Mouse (Mus musculus): ENCODE measurements around the gene Vwa5b1. TPM values are rescaled to one million over a fixed set of nuclear protein-coding genes. Genes with fewer than 3 reads are reported as not detected.
A peak's percentile ranks its signal among the peaks of the same experiment; 100 is the strongest.

Gene Vwa5b1
- polyA plus RNA-seq, 1 experiment from 2014 or later, result 0.11 TPM

DNA sequence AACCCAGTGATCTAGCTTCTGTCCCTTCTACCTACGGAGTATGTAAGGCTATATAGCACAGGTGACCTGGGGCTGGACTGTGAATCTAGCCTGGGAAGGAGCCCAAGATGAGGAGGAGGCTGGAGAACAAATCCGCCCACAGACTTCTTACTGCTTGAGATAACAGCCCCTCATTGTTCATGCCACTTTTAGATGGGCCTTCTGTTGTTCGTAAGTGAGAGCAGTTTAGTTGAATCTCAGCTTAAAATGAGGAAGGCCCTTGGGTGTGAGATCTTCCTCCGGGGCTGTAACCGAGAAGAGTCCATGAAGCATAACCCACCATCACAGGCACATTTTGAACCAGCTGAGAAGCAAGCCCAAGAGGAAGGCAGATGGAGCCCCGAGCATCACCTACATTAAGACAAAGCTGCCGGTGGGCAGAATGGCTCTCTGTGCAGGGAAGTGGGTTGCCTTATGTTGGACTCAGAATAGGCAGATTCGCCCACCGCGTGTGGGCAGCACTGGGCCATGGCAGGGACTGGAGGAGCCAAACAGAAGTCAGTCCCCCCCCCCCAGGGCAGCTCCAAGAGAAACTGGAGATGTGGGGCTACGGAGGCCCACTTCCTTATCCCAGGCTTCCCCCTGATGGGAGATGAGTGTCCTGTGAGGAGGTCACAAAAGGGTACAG, 24.4 kb upstream of the Vwa5b1 start:
- Histone ChIP-seq H3K4me1 (ENCODE audit: control insufficient read depth, insufficient read depth, low read length) (no peaks in the 10 kb centered on the region), H3K4me2 (replicated peaks; ENCODE audit: low read depth, low read length) (no peak overlapping the region), H3K4me3 (ENCODE audit: low read length) (no peak overlapping the region), H3K27me3 (ENCODE audit: control insufficient read depth, insufficient read depth, low read length) (no peaks in the 10 kb centered on the region), H3K9me3 (ENCODE audit: control insufficient read depth, low read length) (no peaks in the 10 kb centered on the region), H3K9ac (ENCODE audit: low read depth, low read length) (no peak overlapping the region), H3K27ac (ENCODE audit: low read depth, low read length) (no peak overlapping the region), H3K36me3 (ENCODE audit: control insufficient read depth, insufficient read depth, low read length) (no peaks in the 10 kb centered on the region)
- WGBS, result 74% methylated on average over 11 of the region's 11 CpGs
- no peak for ATAC-seq (ENCODE audit: low FRiP score, low TSS enrichment)

GRCm38 (mm10) chr4:138653056-138653455, 17.4 kb upstream of the Vwa5b1 start:
- no peaks in the 10 kb centered on the region for H3K4me1 ChIP-seq (ENCODE audit: control insufficient read depth, insufficient read depth, low read length)
- WGBS, result 48% methylated on average over 6 of the region's 6 CpGs
- H3K4me3 ChIP-seq (ENCODE audit: low read length), result no peak overlapping the region
- no peak overlapping the region for H3K27ac ChIP-seq (ENCODE audit: low read depth, low read length)
- no peak for ATAC-seq (ENCODE audit: low FRiP score, low TSS enrichment)
- H3K36me3 ChIP-seq (ENCODE audit: control insufficient read depth, insufficient read depth, low read length), result no peaks in the 10 kb centered on the region
- no peak overlapping the region for H3K9ac ChIP-seq (ENCODE audit: low read depth, low read length)
- H3K9me3 ChIP-seq (ENCODE audit: control insufficient read depth, low read length), result no peaks in the 10 kb centered on the region
- H3K27me3 ChIP-seq (ENCODE audit: control insufficient read depth, insufficient read depth, low read length), result no peaks in the 10 kb centered on the region
- H3K4me2 ChIP-seq (replicated peaks; ENCODE audit: low read depth, low read length), result no peak overlapping the region

DNA sequence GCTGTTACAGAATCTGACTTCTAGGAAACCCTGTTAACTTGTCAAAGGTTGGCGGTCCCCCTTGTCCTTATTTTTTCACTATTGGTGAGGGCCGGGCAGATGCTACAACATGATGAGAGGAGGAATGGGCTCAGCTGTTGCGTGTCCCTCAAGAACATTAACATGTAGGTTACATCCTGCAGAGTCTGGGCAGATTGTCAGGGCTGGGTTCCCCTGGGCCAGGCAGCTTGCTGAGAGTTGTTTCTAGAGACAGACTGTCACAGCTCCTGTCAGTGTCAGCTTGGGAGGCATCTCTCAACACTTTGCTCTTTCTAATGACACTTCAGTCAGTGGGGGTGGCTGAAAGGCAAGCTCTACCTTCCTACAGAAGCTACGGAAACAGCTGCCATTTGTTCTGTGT, 16.2 kb upstream of the Vwa5b1 start:
- no peaks in the 10 kb centered on the region for H3K27me3 ChIP-seq (ENCODE audit: control insufficient read depth, insufficient read depth, low read length)
- no peak overlapping the region for H3K4me3 ChIP-seq (ENCODE audit: low read length)
- WGBS, result 85% methylated on average over 4 of the region's 4 CpGs
- H3K27ac ChIP-seq (ENCODE audit: low read depth, low read length), result no peak overlapping the region
- no peak for ATAC-seq (ENCODE audit: low FRiP score, low TSS enrichment)
- no peak overlapping the region for H3K9ac ChIP-seq (ENCODE audit: low read depth, low read length)
- H3K36me3 ChIP-seq (ENCODE audit: control insufficient read depth, insufficient read depth, low read length), result no peaks in the 10 kb centered on the region
- H3K9me3 ChIP-seq (ENCODE audit: control insufficient read depth, low read length), result no peaks in the 10 kb centered on the region
- H3K4me2 ChIP-seq (replicated peaks; ENCODE audit: low read depth, low read length), result no peak overlapping the region
- no peaks in the 10 kb centered on the region for H3K4me1 ChIP-seq (ENCODE audit: control insufficient read depth, insufficient read depth, low read length)

DNA sequence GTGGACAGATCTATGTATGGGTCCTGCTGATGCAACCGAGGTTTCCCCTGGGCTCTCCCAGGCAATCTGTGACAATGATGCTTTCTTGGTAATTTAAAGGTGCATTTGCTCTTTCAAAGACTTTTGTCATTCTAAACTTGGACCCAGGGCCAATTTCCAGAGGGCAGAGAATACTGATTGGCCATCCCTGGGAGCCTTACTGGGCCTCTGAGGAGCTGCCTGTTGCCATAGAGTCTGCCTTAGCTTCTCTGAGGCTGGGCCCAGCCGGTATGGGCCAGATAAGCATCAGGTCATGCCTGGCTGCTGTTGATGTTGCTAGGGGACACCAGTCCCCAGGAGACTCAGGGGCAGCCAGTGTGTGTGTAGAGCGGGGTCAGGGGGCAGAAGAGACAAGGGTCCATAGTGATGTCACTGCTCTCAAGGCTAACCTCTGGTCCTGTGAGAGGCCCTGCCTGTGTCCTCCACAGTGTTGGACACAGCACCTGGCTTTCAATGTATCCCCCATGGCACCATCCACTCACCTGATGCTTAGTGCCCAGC, 12.5 kb upstream of the Vwa5b1 start:
- WGBS, result 35% methylated on average over 3 of the region's 3 CpGs

GRCm38 (mm10) chr4:138642272-138642671, 6.6 kb upstream of the Vwa5b1 start:
- no peak overlapping the region for H3K9ac ChIP-seq (ENCODE audit: low read depth, low read length)
- H3K27me3 ChIP-seq (ENCODE audit: control insufficient read depth, insufficient read depth, low read length), result no peaks in the 10 kb centered on the region
- no peak for ATAC-seq (ENCODE audit: low FRiP score, low TSS enrichment)
- WGBS, result 34% methylated on average over 4 of the region's 4 CpGs
- H3K9me3 ChIP-seq (ENCODE audit: control insufficient read depth, low read length), result no peaks in the 10 kb centered on the region
- H3K36me3 ChIP-seq (ENCODE audit: control insufficient read depth, insufficient read depth, low read length), result no peaks in the 10 kb centered on the region
- no peak overlapping the region for H3K27ac ChIP-seq (ENCODE audit: low read depth, low read length)
- H3K4me2 ChIP-seq (replicated peaks; ENCODE audit: low read depth, low read length), result no peak overlapping the region
- H3K4me1 ChIP-seq (ENCODE audit: control insufficient read depth, insufficient read depth, low read length), result no peaks in the 10 kb centered on the region
- H3K4me3 ChIP-seq (ENCODE audit: low read length), result no peak overlapping the region

More for the DNA sequence above, 12.5 kb upstream of the Vwa5b1 start:
- H3K27ac ChIP-seq (ENCODE audit: low read depth, low read length), result no peak overlapping the region
- H3K4me3 ChIP-seq (ENCODE audit: low read length), result no peak overlapping the region
- no peaks in the 10 kb centered on the region for H3K4me1 ChIP-seq (ENCODE audit: control insufficient read depth, insufficient read depth, low read length)
- H3K4me2 ChIP-seq (replicated peaks; ENCODE audit: low read depth, low read length), result no peak overlapping the region
- ATAC-seq (ENCODE audit: low FRiP score, low TSS enrichment), result peak; percentile 81
- H3K9ac ChIP-seq (ENCODE audit: low read depth, low read length), result no peak overlapping the region
- no peaks in the 10 kb centered on the region for H3K9me3 ChIP-seq (ENCODE audit: control insufficient read depth, low read length)
- no peaks in the 10 kb centered on the region for H3K36me3 ChIP-seq (ENCODE audit: control insufficient read depth, insufficient read depth, low read length)
- H3K27me3 ChIP-seq (ENCODE audit: control insufficient read depth, insufficient read depth, low read length), result no peaks in the 10 kb centered on the region

GRCm38 (mm10) chr4:138636146-138636511, 445 bp upstream of the Vwa5b1 start:
- no peak overlapping the region for H3K4me3 ChIP-seq (ENCODE audit: low read length)
- H3K36me3 ChIP-seq (ENCODE audit: control insufficient read depth, insufficient read depth, low read length), result no peaks in the 10 kb centered on the region
- H3K27me3 ChIP-seq (ENCODE audit: control insufficient read depth, insufficient read depth, low read length), result no peaks in the 10 kb centered on the region
- no peak overlapping the region for H3K4me2 ChIP-seq (replicated peaks; ENCODE audit: low read depth, low read length)
- 47% methylated on average over 4 of the region's 4 CpGs for WGBS
- H3K27ac ChIP-seq (ENCODE audit: low read depth, low read length), result no peak overlapping the region
- H3K9ac ChIP-seq (ENCODE audit: low read depth, low read length), result no peak overlapping the region
- peaks cover 7% of the 10 kb centered on the region; the same call in 1 of the 2 replicates for H3K4me1 ChIP-seq (ENCODE audit: control insufficient read depth, insufficient read depth, low read length)
- ATAC-seq (ENCODE audit: low FRiP score, low TSS enrichment), result no peak
- H3K9me3 ChIP-seq (ENCODE audit: control insufficient read depth, low read length), result no peaks in the 10 kb centered on the region

- Histone ChIP-seq H3K4me1 (ENCODE audit: control insufficient read depth, insufficient read depth, low read length) (no peaks in the 10 kb centered on the region), H3K9me3 (ENCODE audit: control insufficient read depth, low read length) (no peaks in the 10 kb centered on the region), H3K9ac (ENCODE audit: low read depth, low read length) (no peak overlapping the region), H3K4me3 (ENCODE audit: low read length) (no peak overlapping the region), H3K27me3 (ENCODE audit: control insufficient read depth, insufficient read depth, low read length) (no peaks in the 10 kb centered on the region), H3K27ac (ENCODE audit: low read depth, low read length) (no peak overlapping the region), H3K4me2 (replicated peaks; ENCODE audit: low read depth, low read length) (no peak overlapping the region), H3K36me3 (ENCODE audit: control insufficient read depth, insufficient read depth, low read length) (no peaks in the 10 kb centered on the region)
- WGBS, result 50% methylated on average over 5 of the region's 5 CpGs
- no peak for ATAC-seq (ENCODE audit: low FRiP score, low TSS enrichment)
Observed at GRCm38 (mm10) chr4:138628256-138628655, 7.4 kb downstream of the Vwa5b1 start.

GRCm38 (mm10) chr4:138614454-138614853, 21.2 kb downstream of the Vwa5b1 start:
- no peaks in the 10 kb centered on the region for H3K9me3 ChIP-seq (ENCODE audit: control insufficient read depth, low read length)
- 12% methylated on average over 8 of the region's 8 CpGs for WGBS
- no peaks in the 10 kb centered on the region for H3K36me3 ChIP-seq (ENCODE audit: control insufficient read depth, insufficient read depth, low read length)
- H3K4me2 ChIP-seq (replicated peaks; ENCODE audit: low read depth, low read length), result no peak overlapping the region
- H3K27me3 ChIP-seq (ENCODE audit: control insufficient read depth, insufficient read depth, low read length), result no peaks in the 10 kb centered on the region
- no peak for ATAC-seq (ENCODE audit: low FRiP score, low TSS enrichment)
- no peak overlapping the region for H3K4me3 ChIP-seq (ENCODE audit: low read length)
- H3K27ac ChIP-seq (ENCODE audit: low read depth, low read length), result no peak overlapping the region
- 0 out of 2 replicates have a peak, but pooled peaks cover 8% of the 10 kb centered on the region for H3K4me1 ChIP-seq (ENCODE audit: control insufficient read depth, insufficient read depth, low read length)
- H3K9ac ChIP-seq (ENCODE audit: low read depth, low read length), result 0 out of 2 replicates have a peak overlapping the region, but pooled peaks have one; percentile 12

GRCm38 (mm10) chr4:138601926-138602325, 33.8 kb downstream of the Vwa5b1 start:
- Histone ChIP-seq H3K36me3 (ENCODE audit: control insufficient read depth, insufficient read depth, low read length) (no peaks in the 10 kb centered on the region), H3K9ac (ENCODE audit: low read depth, low read length) (no peak overlapping the region), H3K9me3 (ENCODE audit: control insufficient read depth, low read length) (no peaks in the 10 kb centered on the region), H3K4me1 (ENCODE audit: control insufficient read depth, insufficient read depth, low read length) (peaks cover 4% of the 10 kb centered on the region), H3K4me2 (replicated peaks; ENCODE audit: low read depth, low read length) (no peak overlapping the region), H3K27me3 (ENCODE audit: control insufficient read depth, insufficient read depth, low read length) (peaks cover 7% of the 10 kb centered on the region; the same call in 1 of the 2 replicates), H3K27ac (ENCODE audit: low read depth, low read length) (no peak overlapping the region), H3K4me3 (ENCODE audit: low read length) (no peak overlapping the region)
- no peak for ATAC-seq (ENCODE audit: low FRiP score, low TSS enrichment)
- WGBS, result 55% methylated on average over 9 of the region's 9 CpGs

Data from kidney, embryonic 14.5 days (tissue).